Mouse (Mus musculus): ENCODE measurements around the gene Rangrf. TPM values are rescaled to one million over a fixed set of nuclear protein-coding genes. Genes with fewer than 3 reads are reported as not detected.

The Rangrf gene
- total and polyA plus RNA-seq, 2 experiments from 2014 or later: 21.7 to 23.7 TPM

DNA sequence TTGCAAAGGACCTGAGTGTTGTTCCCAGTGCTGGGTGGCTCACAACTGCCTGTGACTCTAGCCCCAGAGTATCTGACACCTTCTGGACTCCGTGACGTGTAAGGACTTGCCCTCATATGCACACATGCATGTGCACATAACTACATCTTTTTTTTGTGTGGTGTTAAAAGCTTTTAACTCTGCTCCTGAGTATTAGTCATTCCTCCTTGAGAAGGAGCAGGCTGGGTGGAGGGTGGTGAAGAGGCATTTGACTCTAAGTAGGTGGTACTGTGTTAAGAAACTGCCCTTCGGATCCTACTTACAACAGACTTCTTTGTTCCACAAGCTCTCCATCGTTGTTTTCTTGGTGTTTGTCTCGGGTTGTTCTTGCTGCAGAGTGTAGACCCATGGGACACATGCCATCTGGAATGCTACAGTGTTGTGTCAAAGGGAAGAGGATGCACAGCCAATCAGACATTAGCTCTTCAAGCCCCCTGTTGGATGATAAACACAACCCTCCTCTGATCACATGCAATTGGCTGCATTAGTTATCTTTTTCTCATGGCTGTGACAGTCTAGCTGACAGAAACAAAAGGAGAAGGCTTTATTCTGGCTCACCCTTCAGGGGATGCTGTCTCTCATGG lies 41.0 kb downstream of the Rangrf start:
- DNase-seq (peak; percentile 4), ATAC-seq (peak; percentile 60; the same call in 1 of the 2 replicates)
- H3K4me1 ChIP-seq (ENCODE audit: insufficient read depth): peaks cover under 1% of the 10 kb centered on the region; the same call in 1 of the 2 replicates
- no peak overlapping the region for H3K27ac ChIP-seq (ENCODE audit: low read depth, low read length)
- WGBS: 68% methylated on average over 5 of the region's 5 CpGs
- TF ChIP-seq CTCF (IDR thresholded peaks at IDR 0.05; ENCODE audit: low read depth): no peak; the same call in 1 of the 2 replicates
- no peak overlapping the region for H3K4me3 ChIP-seq (ENCODE audit: low read depth, low read length)
- no peaks in the 10 kb centered on the region for H3K36me3 ChIP-seq (ENCODE audit: insufficient read depth)
- no peaks in the 10 kb centered on the region for H3K9me3 ChIP-seq (ENCODE audit: low read length)
- H3K4me2 ChIP-seq (ENCODE audit: low read depth): no peak overlapping the region
- H3K9ac ChIP-seq: no peak overlapping the region
- H3K27me3 ChIP-seq (ENCODE audit: insufficient read depth, low read length): no peaks in the 10 kb centered on the region

DNA sequence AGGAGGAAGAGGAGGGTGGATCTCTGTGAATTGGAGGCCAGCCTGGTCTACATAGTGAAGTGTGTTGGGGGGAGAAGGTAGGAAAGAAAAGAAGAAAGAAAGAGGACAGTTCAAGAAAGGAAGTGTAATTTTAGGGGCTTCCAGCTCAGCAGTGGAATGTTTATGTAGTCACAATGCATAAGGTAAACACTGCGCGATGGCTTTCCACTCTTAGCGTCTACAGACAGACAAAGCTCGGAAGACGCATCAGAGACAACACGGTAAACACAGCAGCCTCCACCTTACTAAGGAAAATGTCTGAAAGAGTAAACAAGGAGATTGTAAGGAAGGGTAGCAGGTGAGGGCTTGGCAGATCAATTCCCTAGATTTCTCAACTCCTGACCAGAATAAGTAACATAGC lies 45.0 kb downstream of the Rangrf start:
- WGBS: 79% methylated on average over 6 of the region's 6 CpGs
- Histone ChIP-seq H3K27ac (ENCODE audit: low read depth, low read length) (no peak overlapping the region), H3K4me1 (ENCODE audit: insufficient read depth) (no peaks in the 10 kb centered on the region), H3K4me3 (ENCODE audit: low read depth, low read length) (no peak overlapping the region), H3K9me3 (ENCODE audit: low read length) (no peaks in the 10 kb centered on the region), H3K36me3 (ENCODE audit: insufficient read depth) (no peaks in the 10 kb centered on the region), H3K9ac (no peak overlapping the region), H3K4me2 (ENCODE audit: low read depth) (no peak overlapping the region), H3K27me3 (ENCODE audit: insufficient read depth, low read length) (no peaks in the 10 kb centered on the region)
- TF ChIP-seq CTCF (IDR thresholded peaks at IDR 0.05; ENCODE audit: low read depth): no peak
- DNase-seq (no peak), ATAC-seq (no peak)

DNA sequence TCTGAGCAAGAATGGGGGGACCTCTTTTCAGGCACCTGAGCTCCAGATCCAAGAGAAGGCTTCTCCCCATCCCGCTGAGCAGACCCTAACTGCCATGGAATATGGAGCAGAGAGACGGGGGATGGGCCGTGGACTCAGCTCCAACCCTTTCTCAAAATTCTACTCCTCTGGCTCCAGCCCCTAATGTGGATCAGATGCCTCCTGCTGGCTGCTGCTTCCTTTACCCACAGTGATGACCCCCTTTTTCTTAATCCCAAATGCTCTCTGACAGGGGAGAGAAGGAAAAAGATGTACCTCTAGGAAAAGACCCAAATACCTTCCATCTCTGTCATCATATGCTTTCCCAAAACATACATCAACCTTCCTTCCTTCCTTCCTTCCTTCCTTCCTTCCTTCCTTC lies 48.0 kb downstream of the Rangrf start, which contains the start of gene Odf4:
Gene Odf4, minus strand, starts transcription at position 101 of the 400 bp plus-strand sequence.
- no peaks in the 10 kb centered on the region for H3K36me3 ChIP-seq (ENCODE audit: insufficient read depth)
- no peak within 1 kb of the TSS for H3K4me3 ChIP-seq (ENCODE audit: low read depth, low read length)
- no peak within 1 kb of the TSS for H3K9ac ChIP-seq
- H3K9me3 ChIP-seq (ENCODE audit: low read length): no peaks in the 10 kb centered on the region
- 79% methylated on average over 3 of the region's 3 CpGs for WGBS
- no peak within 1 kb of the TSS for H3K4me2 ChIP-seq (ENCODE audit: low read depth)
- no peaks in the 10 kb centered on the region for H3K27me3 ChIP-seq (ENCODE audit: insufficient read depth, low read length)
- no peak within 1 kb of the TSS for H3K27ac ChIP-seq (ENCODE audit: low read depth, low read length)
- H3K4me1 ChIP-seq (ENCODE audit: insufficient read depth): no peaks in the 10 kb centered on the region
- DNase-seq (no peak), ATAC-seq (no peak)
- TF ChIP-seq CTCF (IDR thresholded peaks at IDR 0.05; ENCODE audit: low read depth): no peak

DNA sequence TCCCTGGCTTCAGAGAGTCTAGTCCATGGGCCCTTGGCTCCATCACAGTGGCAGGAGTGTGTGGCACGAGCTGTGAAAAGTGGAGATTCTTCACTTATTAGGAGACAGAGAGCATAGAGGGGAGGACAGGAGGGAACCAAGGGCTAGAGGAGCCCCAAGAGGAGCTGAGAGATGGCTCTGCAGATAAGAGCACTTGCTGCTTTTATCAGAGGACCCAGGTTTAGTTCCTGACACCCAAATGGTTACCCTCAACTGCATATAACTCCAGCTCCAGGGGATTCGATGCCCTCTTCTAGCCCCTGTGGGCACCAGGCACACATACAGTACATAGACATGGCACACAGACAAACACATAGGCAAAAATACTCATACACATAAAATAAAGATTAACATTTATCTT lies 50.2 kb downstream of the Rangrf start:
- no peak overlapping the region for H3K4me2 ChIP-seq (ENCODE audit: low read depth)
- H3K4me1 ChIP-seq (ENCODE audit: insufficient read depth): no peaks in the 10 kb centered on the region
- TF ChIP-seq CTCF (IDR thresholded peaks at IDR 0.05; ENCODE audit: low read depth): no peak
- H3K9me3 ChIP-seq (ENCODE audit: low read length): no peaks in the 10 kb centered on the region
- no peak overlapping the region for H3K27ac ChIP-seq (ENCODE audit: low read depth, low read length)
- DNase-seq (no peak), ATAC-seq (no peak)
- H3K4me3 ChIP-seq (ENCODE audit: low read depth, low read length): no peak overlapping the region
- H3K27me3 ChIP-seq (ENCODE audit: insufficient read depth, low read length): no peaks in the 10 kb centered on the region
- no peaks in the 10 kb centered on the region for H3K36me3 ChIP-seq (ENCODE audit: insufficient read depth)
- WGBS: 88% methylated on average over 2 of the region's 2 CpGs
- no peak overlapping the region for H3K9ac ChIP-seq

DNA sequence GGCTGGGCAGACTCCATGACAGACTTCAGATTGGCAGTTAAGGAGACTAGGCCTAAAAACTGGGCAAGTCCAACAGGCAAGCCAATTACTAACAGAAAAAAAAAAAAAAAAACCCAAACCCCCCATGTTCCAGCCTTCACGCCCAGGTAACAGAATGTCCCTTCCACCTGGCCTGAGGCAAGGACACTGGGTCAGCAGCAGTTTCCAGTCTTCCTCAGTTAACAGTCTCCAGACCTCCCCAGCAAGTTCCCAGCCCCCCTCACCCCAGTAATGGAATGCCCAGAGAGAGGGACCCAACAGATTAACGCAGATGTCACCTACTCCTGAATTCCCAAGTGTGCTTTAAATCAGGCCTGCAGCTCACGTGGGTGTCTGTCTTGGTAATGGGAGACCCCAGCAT lies 51.8 kb downstream of the Rangrf start:
- Histone ChIP-seq H3K4me1 (ENCODE audit: insufficient read depth) (no peaks in the 10 kb centered on the region), H3K4me2 (ENCODE audit: low read depth) (no peak overlapping the region), H3K27me3 (ENCODE audit: insufficient read depth, low read length) (no peaks in the 10 kb centered on the region), H3K4me3 (ENCODE audit: low read depth, low read length) (no peak overlapping the region), H3K36me3 (ENCODE audit: insufficient read depth) (no peaks in the 10 kb centered on the region), H3K27ac (ENCODE audit: low read depth, low read length) (no peak overlapping the region), H3K9me3 (ENCODE audit: low read length) (no peaks in the 10 kb centered on the region), H3K9ac (no peak overlapping the region)
- DNase-seq (no peak), ATAC-seq (no peak)
- TF ChIP-seq CTCF (IDR thresholded peaks at IDR 0.05; ENCODE audit: low read depth): no peak
- 63% methylated on average over 3 of the region's 3 CpGs for WGBS

Small RNA genes lying within 50 kb of the gene (microRNA-seq; reads per million reads assigned to microRNA genes)
- 3.5 to 4.3 reads per million in 2 experiments for gene Mir3062

Other genes starting within 250 kb of the Rangrf start
- 87.7 and 91.7 TPM in 2 replicates for gene Ndel1, start 103.3 kb downstream of the Rangrf start, total RNA-seq (2014; rRNA removed)
- gene Ndel1, start 103.3 kb downstream of the Rangrf start, polyA plus RNA-seq (2015; fragmentation: Nextera tagmentation; extraction: Ambion mirVana): 111 and 113 TPM in 2 replicates
- gene Rnf222, start 86.6 kb downstream of the Rangrf start, total RNA-seq (2014; rRNA removed): 0.24 TPM in 1 of 2 replicates, not detected in the other
- gene Rnf222, start 86.6 kb downstream of the Rangrf start, polyA plus RNA-seq (2015; fragmentation: Nextera tagmentation; extraction: Ambion mirVana): not detected in 2 replicates
- gene Rpl26, start 73.6 kb downstream of the Rangrf start, total RNA-seq (2014; rRNA removed): 1,229 and 1,850 TPM in 2 replicates
- 585 and 820 TPM in 2 replicates for gene Rpl26, start 73.6 kb downstream of the Rangrf start, polyA plus RNA-seq (2015; fragmentation: Nextera tagmentation; extraction: Ambion mirVana)
- gene Odf4, start 48.1 kb downstream of the Rangrf start, total RNA-seq (2014; rRNA removed): 0.77 and 2.0 TPM in 2 replicates
- 0.42 TPM in 1 of 2 replicates, not detected in the other for gene Odf4, start 48.1 kb downstream of the Rangrf start, polyA plus RNA-seq (2015; fragmentation: Nextera tagmentation; extraction: Ambion mirVana)
- 12.0 and 13.8 TPM in 2 replicates for gene Arhgef15, start 17.7 kb downstream of the Rangrf start, total RNA-seq (2014; rRNA removed)
- 9.6 and 17.8 TPM in 2 replicates for gene Arhgef15, start 17.7 kb downstream of the Rangrf start, polyA plus RNA-seq (2015; fragmentation: Nextera tagmentation; extraction: Ambion mirVana)
- 1.3 and 1.4 TPM in 2 replicates for gene Slc25a35, start 7.1 kb downstream of the Rangrf start, total RNA-seq (2014; rRNA removed)
- 1.3 and 1.4 TPM in 2 replicates for gene Slc25a35, start 7.1 kb downstream of the Rangrf start, polyA plus RNA-seq (2015; fragmentation: Nextera tagmentation; extraction: Ambion mirVana)
- gene Pfas, start 33.3 kb upstream of the Rangrf start, total RNA-seq (2014; rRNA removed): 22.9 and 29.7 TPM in 2 replicates
- gene Pfas, start 33.3 kb upstream of the Rangrf start, polyA plus RNA-seq (2015; fragmentation: Nextera tagmentation; extraction: Ambion mirVana): 9.8 and 14.2 TPM in 2 replicates
- 51.0 and 63.6 TPM in 2 replicates for gene Ctc1, start 40.7 kb upstream of the Rangrf start, total RNA-seq (2014; rRNA removed)
- 41.0 and 47.1 TPM in 2 replicates for gene Ctc1, start 40.7 kb upstream of the Rangrf start, polyA plus RNA-seq (2015; fragmentation: Nextera tagmentation; extraction: Ambion mirVana)
- gene Aurkb, start 70.5 kb upstream of the Rangrf start, total RNA-seq (2014; rRNA removed): 8.5 and 12.5 TPM in 2 replicates
- gene Aurkb, start 70.5 kb upstream of the Rangrf start, polyA plus RNA-seq (2015; fragmentation: Nextera tagmentation; extraction: Ambion mirVana): 11.5 and 13.9 TPM in 2 replicates
- gene Borcs6, start 84.5 kb upstream of the Rangrf start, total RNA-seq (2014; rRNA removed): 32.8 and 33.7 TPM in 2 replicates
- 20.9 and 21.7 TPM in 2 replicates for gene Borcs6, start 84.5 kb upstream of the Rangrf start, polyA plus RNA-seq (2015; fragmentation: Nextera tagmentation; extraction: Ambion mirVana)
- 32.7 and 45.6 TPM in 2 replicates for gene Tmem107, start 95.6 kb upstream of the Rangrf start, total RNA-seq (2014; rRNA removed)
- gene Tmem107, start 95.6 kb upstream of the Rangrf start, polyA plus RNA-seq (2015; fragmentation: Nextera tagmentation; extraction: Ambion mirVana): 35.3 and 41.7 TPM in 2 replicates
- gene Vamp2, start 113.3 kb upstream of the Rangrf start, total RNA-seq (2014; rRNA removed): 76.8 and 104 TPM in 2 replicates
- 500 and 554 TPM in 2 replicates for gene Vamp2, start 113.3 kb upstream of the Rangrf start, polyA plus RNA-seq (2015; fragmentation: Nextera tagmentation; extraction: Ambion mirVana)
- 16.5 and 38.3 TPM in 2 replicates for gene Per1, start 120.0 kb upstream of the Rangrf start, total RNA-seq (2014; rRNA removed)
- gene Per1, start 120.0 kb upstream of the Rangrf start, polyA plus RNA-seq (2015; fragmentation: Nextera tagmentation; extraction: Ambion mirVana): 15.2 and 16.7 TPM in 2 replicates
- gene Hes7, start 145.2 kb upstream of the Rangrf start, total RNA-seq (2014; rRNA removed): 1.2 and 1.6 TPM in 2 replicates
- gene Hes7, start 145.2 kb upstream of the Rangrf start, polyA plus RNA-seq (2015; fragmentation: Nextera tagmentation; extraction: Ambion mirVana): 1.1 and 1.3 TPM in 2 replicates
- 0.23 and 0.62 TPM in 2 replicates for gene 9130213A22Rik, start 147.4 kb upstream of the Rangrf start, total RNA-seq (2014; rRNA removed)
- 0.58 and 0.69 TPM in 2 replicates for gene 9130213A22Rik, start 147.4 kb upstream of the Rangrf start, polyA plus RNA-seq (2015; fragmentation: Nextera tagmentation; extraction: Ambion mirVana)
- 10.0 and 11.6 TPM in 2 replicates for gene Aloxe3, start 150.7 kb upstream of the Rangrf start, total RNA-seq (2014; rRNA removed)
- 8.5 and 14.9 TPM in 2 replicates for gene Aloxe3, start 150.7 kb upstream of the Rangrf start, polyA plus RNA-seq (2015; fragmentation: Nextera tagmentation; extraction: Ambion mirVana)
- 0.19 and 0.38 TPM in 2 replicates for gene Alox12b, start 181.8 kb upstream of the Rangrf start, total RNA-seq (2014; rRNA removed)
- gene Alox12b, start 181.8 kb upstream of the Rangrf start, polyA plus RNA-seq (2015; fragmentation: Nextera tagmentation; extraction: Ambion mirVana): 0.15 and 0.46 TPM in 2 replicates
- 1.2 and 1.7 TPM in 2 replicates for gene Alox8, start 222.7 kb upstream of the Rangrf start, total RNA-seq (2014; rRNA removed)
- 0.34 and 0.54 TPM in 2 replicates for gene Alox8, start 222.7 kb upstream of the Rangrf start, polyA plus RNA-seq (2015; fragmentation: Nextera tagmentation; extraction: Ambion mirVana)

Data from forebrain, postnatal 0 days (tissue).